Mouse (Mus musculus) activated CD4-positive, CD25-positive, alpha-beta regulatory T cell, adult 4 months (primary cell): Measurements from ENCODE around the gene Mpig6b. TPM values are rescaled to one million over a fixed set of nuclear protein-coding genes. Genes with fewer than 3 reads are reported as not detected.

Experiments used
- ATAC-seq: one replicate; pipeline ENCODE4 v1.8.0; 2017
- polyA plus RNA-seq, 2 experiments: library from polyadenylated mRNA; unstranded; fragments of 100-300 nt; shearing (Covaris generic); gene quantifications; one replicate each; pipeline ENCODE4 v1.2.1; 2017

Mpig6b gene
- polyA plus RNA-seq, 2 experiments from 2014 or later = not detected

GRCm38 (mm10) chr17:35085208-35085865 lies 19.4 kb upstream of the Mpig6b start, which contains the start of gene Ly6g6f:
TSS of gene Ly6g6f (minus strand) at chr17:35085610.
- no peak for ATAC-seq

- ATAC-seq = no peak
Observed at GRCm38 (mm10) chr17:35083929-35084497, 18.0 kb upstream of the Mpig6b start.

- no peak for ATAC-seq
Observed at GRCm38 (mm10) chr17:35082841-35083576, 17.0 kb upstream of the Mpig6b start.

- ATAC-seq = no peak
Observed at GRCm38 (mm10) chr17:35080710-35081109, 14.7 kb upstream of the Mpig6b start.

GRCm38 (mm10) chr17:35080248-35080647 lies 14.3 kb upstream of the Mpig6b start:
- no peak for ATAC-seq

GRCm38 (mm10) chr17:35079778-35080177 lies 13.8 kb upstream of the Mpig6b start:
- no peak for ATAC-seq

GRCm38 (mm10) chr17:35077786-35078233 lies 11.8 kb upstream of the Mpig6b start, which contains the start of gene Ly6g6d:
TSS of gene Ly6g6d (minus strand) at chr17:35078065.
- ATAC-seq = no peak

- no peak for ATAC-seq
Observed at GRCm38 (mm10) chr17:35077285-35077684, 11.3 kb upstream of the Mpig6b start.

- ATAC-seq = no peak
Observed at GRCm38 (mm10) chr17:35076507-35077176, 10.7 kb upstream of the Mpig6b start, which contains the start of gene Ly6g6e. TSS of gene Ly6g6e (plus strand) at chr17:35076902.

GRCm38 (mm10) chr17:35074097-35074496 lies 8.1 kb upstream of the Mpig6b start:
- ATAC-seq = no peak

GRCm38 (mm10) chr17:35071454-35071853 lies 5.5 kb upstream of the Mpig6b start:
- ATAC-seq = no peak

- no peak for ATAC-seq
Observed at GRCm38 (mm10) chr17:35070556-35071229, 4.7 kb upstream of the Mpig6b start.

- ATAC-seq = no peak
Observed at GRCm38 (mm10) chr17:35068213-35068914, 2.4 kb upstream of the Mpig6b start.

- peak; percentile 23 for ATAC-seq
Observed at GRCm38 (mm10) chr17:35064951-35065947, 735 bp downstream of the Mpig6b start, which contains the start of gene Ly6g6c. TSS of gene Ly6g6c (plus strand) at chr17:35065388.

- no peak for ATAC-seq
Observed at GRCm38 (mm10) chr17:35064378-35064877, 1.6 kb downstream of the Mpig6b start.

- no peak for ATAC-seq
Observed at GRCm38 (mm10) chr17:35063466-35063865, 2.5 kb downstream of the Mpig6b start.

- ATAC-seq = no peak
Observed at GRCm38 (mm10) chr17:35061299-35061698, 4.7 kb downstream of the Mpig6b start.

GRCm38 (mm10) chr17:35060737-35061297 lies 5.2 kb downstream of the Mpig6b start:
- no peak for ATAC-seq

- no peak for ATAC-seq
Observed at GRCm38 (mm10) chr17:35060071-35060470, 5.9 kb downstream of the Mpig6b start.
